Mouse (Mus musculus) kidney, embryonic 16.5 days (tissue): ENCODE data around the gene Satb2. TPM values are rescaled to one million over a fixed set of nuclear protein-coding genes. Genes with fewer than 3 reads are reported as not detected.

Experiments used
- ATAC-seq: fragments of 200-750 bp; cut with Nextera tagmentation; 2 replicates; pipeline ENCODE4 v1.8.0; 2017; ENCODE audit warnings: moderate TSS enrichment; ENCODE audit not compliant: low FRiP score, low TSS enrichment
- H3K27ac ChIP-seq: fragments of 300-500 bp; sonication (generic); 2 replicates; pipeline ENCODE4 v1.5.1; 2014; ENCODE audit warnings: low read length
- H3K27me3 ChIP-seq: fragments of 300-500 bp; sonication (generic); 2 replicates; pipeline ENCODE4 v1.6.1; 2014; ENCODE audit warnings: low read length, control low read depth, mixed read lengths; ENCODE audit not compliant: insufficient read depth
- H3K36me3 ChIP-seq: fragments of 300-500 bp; sonication (generic); 2 replicates; pipeline ENCODE4 v1.6.1; 2014; ENCODE audit warnings: low read length, control low read depth, mixed read lengths; ENCODE audit not compliant: insufficient read depth
- H3K4me1 ChIP-seq: fragments of 300-500 bp; sonication (generic); 2 replicates; pipeline ENCODE4 v1.6.1; 2014; ENCODE audit warnings: low read length, control low read depth, mixed read lengths; ENCODE audit not compliant: insufficient read depth
- H3K4me2 ChIP-seq: fragments of 300-500 bp; sonication (generic); replicated peaks from 2 replicates; pipeline ENCODE4 v1.6.1; 2014; ENCODE audit warnings: low read depth, low read length
- H3K4me3 ChIP-seq: fragments of 300-500 bp; sonication (generic); 2 replicates; pipeline ENCODE4 v1.5.1; 2014; ENCODE audit warnings: mild to moderate bottlenecking, low read length
- H3K9ac ChIP-seq: fragments of 300-500 bp; sonication (generic); replicated peaks from 2 replicates; pipeline ENCODE4 v1.6.1; 2014; ENCODE audit warnings: low read length
- H3K9me3 ChIP-seq: fragments of 300-500 bp; sonication (generic); 2 replicates; pipeline ENCODE4 v1.6.1; 2016; ENCODE audit warnings: low read length, control low read depth
- WGBS: fragments of 180-500 bp; shearing (Covaris S2); extraction: QIAGEN DNeasy Blood & Tissue Kit; methylation state at CpG from one replicate; pipeline ENCODE4 v1.1.7; 2014; 5-methylcytosine and 5-hydroxymethylcytosine counted together
- polyA plus RNA-seq: library from polyadenylated mRNA; unstranded; fragments of >200 nt; fragmentation: Nextera tagmentation; extraction: Ambion mirVana; gene quantifications from 2 replicates; pipeline ENCODE4 v1.2.1, GENCODE M21; 2015

Satb2 gene
- polyA plus RNA-seq, 1 experiment from 2014 or later = 1.6 TPM

DNA sequence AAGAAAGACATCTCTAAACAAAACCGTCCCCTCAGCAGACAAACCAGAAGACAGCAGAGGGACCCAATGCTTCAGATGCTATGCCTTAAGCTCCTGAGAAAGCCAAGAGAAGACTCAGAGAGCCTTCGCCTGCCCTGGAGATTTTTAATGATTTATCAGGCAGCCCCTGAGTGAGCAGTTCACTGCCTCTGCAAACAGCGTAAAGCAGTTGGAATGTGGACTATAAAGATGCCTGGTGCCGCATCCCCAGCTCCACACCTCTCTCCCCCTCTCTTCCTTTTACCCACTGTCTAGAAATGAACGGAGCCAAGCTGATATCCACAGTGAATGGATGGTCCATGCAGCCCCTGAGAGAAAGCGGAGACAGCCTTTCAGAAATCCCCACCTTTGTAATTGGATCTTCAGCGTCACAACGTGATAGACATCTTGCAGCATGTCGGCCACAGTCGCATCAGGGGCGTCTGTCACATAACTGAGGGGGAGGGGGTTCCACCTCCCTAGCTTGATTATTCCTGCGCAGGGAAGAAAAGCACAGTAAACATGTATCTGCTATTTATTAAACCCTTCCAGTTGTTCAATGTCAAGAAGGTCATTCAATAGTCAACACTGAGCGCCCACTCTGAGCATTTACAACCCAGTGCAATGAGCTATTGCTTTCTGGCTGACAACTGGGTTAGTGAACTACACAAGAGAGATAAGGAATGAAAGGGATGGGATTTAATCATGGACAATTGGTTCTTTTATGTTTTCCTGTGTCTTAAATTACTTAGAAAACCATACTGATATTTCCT lies 79.6 kb downstream of the Satb2 start:
- Histone ChIP-seq H3K36me3 (no peaks in the 10 kb centered on the region), H3K4me2 (peak overlapping the region; percentile 36), H3K27ac (peak overlapping the region; percentile 41; the same call in 1 of the 2 replicates), H3K9ac (no peak overlapping the region), H3K9me3 (no peaks in the 10 kb centered on the region), H3K4me3 (peak overlapping the region; percentile 12; the same call in 1 of the 2 replicates), H3K27me3 (no peaks in the 10 kb centered on the region), H3K4me1 (peaks cover 11% of the 10 kb centered on the region; the same call in 1 of the 2 replicates)
- ATAC-seq = peak; percentile 92
- WGBS = 28% methylated on average over 13 of the region's 13 CpGs

DNA sequence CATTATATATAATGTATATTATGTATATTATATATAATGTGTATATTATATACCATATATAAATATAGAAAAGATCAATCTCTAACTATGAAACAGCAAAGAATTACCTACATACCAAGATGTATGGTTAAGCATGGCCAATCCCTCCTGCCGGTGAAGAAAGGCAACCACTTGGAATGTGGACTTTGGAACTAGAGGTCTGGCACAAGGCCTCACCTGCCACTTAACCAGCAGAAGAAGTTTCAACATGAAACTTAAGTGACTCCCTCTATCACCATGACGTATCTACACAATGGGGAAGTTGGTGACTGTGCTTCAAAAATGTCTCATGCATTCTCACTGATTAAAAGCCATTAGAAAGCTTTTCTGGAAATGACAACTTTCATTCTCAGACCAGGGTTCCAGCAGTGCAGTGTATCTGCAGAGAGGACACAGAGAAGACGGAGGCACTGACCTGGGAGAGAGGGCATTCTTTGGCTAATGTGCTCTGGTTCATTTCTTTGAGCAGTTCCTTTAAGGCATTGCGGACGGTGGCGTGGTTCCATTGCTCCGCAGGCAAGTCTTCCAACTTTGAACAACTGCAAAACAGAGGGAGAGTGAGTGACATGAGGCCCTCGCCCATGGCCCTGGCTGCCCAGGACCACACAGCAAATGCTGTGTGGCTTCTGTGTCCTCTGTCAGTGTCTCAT lies 80.8 kb downstream of the Satb2 start:
- whole genome bisulfite sequencing = 87% methylated on average over 8 of the region's 8 CpGs
- H3K4me1 ChIP-seq = peaks cover 11% of the 10 kb centered on the region; the same call in 1 of the 2 replicates
- H3K4me2 ChIP-seq = no peak overlapping the region
- H3K36me3 ChIP-seq = no peaks in the 10 kb centered on the region
- no peak for ATAC-seq
- no peaks in the 10 kb centered on the region for H3K9me3 ChIP-seq
- H3K4me3 ChIP-seq = no peak overlapping the region
- no peak overlapping the region for H3K9ac ChIP-seq
- peak overlapping the region; percentile 37; the same call in 1 of the 2 replicates for H3K27ac ChIP-seq
- no peaks in the 10 kb centered on the region for H3K27me3 ChIP-seq

DNA sequence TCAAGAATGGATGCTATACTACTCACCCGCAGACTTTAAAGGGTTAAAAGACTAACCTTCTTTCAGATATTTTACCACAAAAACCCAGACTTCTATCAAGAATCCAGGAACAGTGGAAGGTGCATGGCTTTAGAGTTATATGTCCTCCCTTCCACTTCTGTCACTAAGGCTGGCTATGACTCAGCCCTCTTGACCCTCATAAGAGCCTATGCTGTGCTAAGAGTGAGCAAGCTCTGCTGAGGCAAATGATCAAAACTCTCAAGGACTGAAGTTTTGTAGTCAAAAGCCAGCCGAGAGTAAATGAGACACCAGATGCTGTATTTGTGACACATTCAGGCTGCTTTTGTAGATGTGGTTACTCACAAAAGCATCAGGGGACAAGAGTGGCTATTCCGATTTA lies 81.8 kb downstream of the Satb2 start:
- 84% methylated on average over 3 of the region's 3 CpGs for WGBS
- H3K4me2 ChIP-seq = no peak overlapping the region

DNA sequence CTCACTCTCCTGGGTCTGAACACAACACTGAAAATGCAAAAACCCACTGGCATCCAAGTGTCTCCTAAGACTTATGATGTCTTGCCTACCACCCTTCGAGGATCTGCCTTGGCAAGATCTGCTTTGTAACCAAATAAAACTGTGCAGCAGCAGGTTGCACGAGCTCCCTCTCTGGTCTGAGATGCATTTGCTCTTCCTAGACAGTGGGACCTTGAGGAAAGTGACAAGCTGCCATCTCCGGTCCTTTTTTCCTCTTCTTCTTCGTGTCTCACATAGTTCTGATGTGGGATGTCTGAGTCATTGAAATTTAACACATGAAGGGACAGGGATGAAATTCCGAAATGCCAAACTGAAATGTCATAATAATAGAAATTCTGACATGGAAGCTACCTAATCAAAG lies 85.7 kb downstream of the Satb2 start:
- no peak for ATAC-seq
- H3K9me3 ChIP-seq = no peaks in the 10 kb centered on the region
- H3K9ac ChIP-seq = no peak overlapping the region
- no peak overlapping the region for H3K4me2 ChIP-seq
- no peaks in the 10 kb centered on the region for H3K27me3 ChIP-seq
- no peaks in the 10 kb centered on the region for H3K36me3 ChIP-seq
- no peak overlapping the region for H3K4me3 ChIP-seq
- H3K27ac ChIP-seq = no peak overlapping the region
- 84% methylated on average over 5 of the region's 5 CpGs for WGBS
- no peaks in the 10 kb centered on the region for H3K4me1 ChIP-seq

More for the DNA sequence above, 81.8 kb downstream of the Satb2 start:
- ATAC-seq = no peak
- Histone ChIP-seq H3K27ac (no peak overlapping the region), H3K9me3 (no peaks in the 10 kb centered on the region), H3K36me3 (no peaks in the 10 kb centered on the region), H3K4me1 (peaks cover 11% of the 10 kb centered on the region; the same call in 1 of the 2 replicates), H3K27me3 (no peaks in the 10 kb centered on the region), H3K9ac (no peak overlapping the region), H3K4me3 (no peak overlapping the region)

DNA sequence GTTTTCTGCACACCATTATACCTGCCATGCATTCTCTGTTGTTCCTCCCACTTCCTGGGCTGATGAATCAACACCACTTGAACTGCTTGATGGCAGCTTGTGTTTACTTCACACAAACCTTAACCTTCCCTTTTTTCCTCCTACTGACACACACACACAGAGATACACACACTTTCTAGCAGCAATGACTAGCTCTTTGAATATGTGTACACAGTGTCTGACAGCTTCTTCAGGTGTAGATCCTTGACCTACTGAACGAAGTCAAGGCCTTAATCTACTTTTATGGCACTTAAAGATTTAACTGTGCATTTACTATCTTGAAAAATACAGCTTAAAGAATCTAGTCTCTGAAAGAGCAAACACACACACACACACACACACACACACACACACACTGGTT lies 89.5 kb downstream of the Satb2 start:
- no peak for ATAC-seq
- Histone ChIP-seq H3K9me3 (no peaks in the 10 kb centered on the region), H3K36me3 (no peaks in the 10 kb centered on the region), H3K4me2 (no peak overlapping the region), H3K9ac (no peak overlapping the region), H3K4me3 (no peak overlapping the region), H3K27ac (no peak overlapping the region), H3K4me1 (no peaks in the 10 kb centered on the region), H3K27me3 (no peaks in the 10 kb centered on the region)
- 74% methylated on average over 1 of the region's 1 CpGs for whole genome bisulfite sequencing

DNA sequence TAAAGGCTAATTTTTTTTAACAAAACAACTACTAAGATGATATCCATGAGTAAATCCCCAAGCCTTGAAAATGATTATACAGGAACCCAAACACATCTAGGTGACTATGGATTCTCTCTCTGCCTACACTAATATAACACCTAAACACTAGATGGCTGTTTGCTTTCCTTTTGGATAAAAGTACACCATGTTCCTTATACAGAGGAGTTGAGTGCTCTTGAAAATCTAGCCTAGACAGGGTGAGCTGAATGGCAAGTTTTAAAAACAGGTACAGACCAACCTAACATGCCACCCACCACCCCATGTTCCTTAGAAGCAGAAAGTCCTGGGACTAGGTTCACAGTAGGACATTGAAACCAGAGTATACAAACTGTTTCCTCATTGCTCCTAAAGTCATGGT lies 90.9 kb downstream of the Satb2 start:
- H3K9me3 ChIP-seq = no peaks in the 10 kb centered on the region
- H3K9ac ChIP-seq = no peak overlapping the region
- H3K4me3 ChIP-seq = no peak overlapping the region
- no peak for ATAC-seq
- no peak overlapping the region for H3K4me2 ChIP-seq
- no peaks in the 10 kb centered on the region for H3K4me1 ChIP-seq
- H3K27me3 ChIP-seq = no peaks in the 10 kb centered on the region
- no peak overlapping the region for H3K27ac ChIP-seq
- no peaks in the 10 kb centered on the region for H3K36me3 ChIP-seq

DNA sequence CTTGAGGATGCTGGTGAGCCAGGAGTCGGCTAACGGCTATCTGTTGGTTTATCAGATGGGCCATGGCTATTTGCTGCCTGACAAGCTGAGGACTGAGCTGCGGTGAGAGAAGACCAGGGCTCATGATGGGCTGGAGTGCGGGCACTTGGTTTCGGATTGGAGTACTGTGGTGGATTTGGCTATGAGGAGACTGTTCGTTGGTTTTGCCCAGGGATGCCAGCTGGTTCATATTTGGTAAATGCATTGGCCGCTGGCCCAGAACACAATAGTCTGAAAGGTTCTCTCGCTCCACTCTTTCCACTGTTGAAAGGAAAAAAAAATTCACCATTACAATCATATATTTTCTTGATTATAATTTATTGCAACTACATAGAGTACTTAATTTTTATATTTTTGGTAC lies 107.0 kb downstream of the Satb2 start:
- 91% methylated on average over 8 of the region's 8 CpGs for WGBS
- no peaks in the 10 kb centered on the region for H3K36me3 ChIP-seq
- ATAC-seq = no peak
- H3K4me1 ChIP-seq = no peaks in the 10 kb centered on the region
- H3K27ac ChIP-seq = no peak overlapping the region
- H3K9me3 ChIP-seq = no peaks in the 10 kb centered on the region
- no peak overlapping the region for H3K9ac ChIP-seq
- H3K4me2 ChIP-seq = no peak overlapping the region
- H3K4me3 ChIP-seq = no peak overlapping the region
- H3K27me3 ChIP-seq = no peaks in the 10 kb centered on the region

DNA sequence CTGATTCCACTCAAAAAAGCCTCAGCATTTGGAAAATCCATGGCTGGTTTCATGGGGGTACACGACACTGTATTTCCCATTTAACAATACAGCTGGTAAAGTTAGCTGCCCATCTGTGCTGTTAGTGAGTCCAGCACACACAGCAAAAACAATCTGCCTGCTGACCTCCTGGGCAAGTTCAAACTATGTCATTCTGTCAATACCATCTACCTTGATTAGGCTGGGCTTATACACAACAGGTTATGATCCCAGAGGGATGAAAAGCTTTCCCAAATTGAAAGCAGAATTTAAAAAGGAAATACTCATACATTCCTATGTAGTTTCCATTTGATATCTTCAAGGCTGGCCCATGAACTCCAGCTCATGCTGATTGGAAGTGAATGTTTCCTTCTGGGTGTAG lies 113.2 kb downstream of the Satb2 start:
- Histone ChIP-seq H3K27me3 (no peaks in the 10 kb centered on the region), H3K4me3 (no peak overlapping the region), H3K4me2 (no peak overlapping the region), H3K27ac (no peak overlapping the region), H3K9ac (no peak overlapping the region), H3K4me1 (no peaks in the 10 kb centered on the region), H3K9me3 (no peaks in the 10 kb centered on the region), H3K36me3 (no peaks in the 10 kb centered on the region)
- ATAC-seq = no peak
- WGBS = 80% methylated on average over 1 of the region's 1 CpGs

DNA sequence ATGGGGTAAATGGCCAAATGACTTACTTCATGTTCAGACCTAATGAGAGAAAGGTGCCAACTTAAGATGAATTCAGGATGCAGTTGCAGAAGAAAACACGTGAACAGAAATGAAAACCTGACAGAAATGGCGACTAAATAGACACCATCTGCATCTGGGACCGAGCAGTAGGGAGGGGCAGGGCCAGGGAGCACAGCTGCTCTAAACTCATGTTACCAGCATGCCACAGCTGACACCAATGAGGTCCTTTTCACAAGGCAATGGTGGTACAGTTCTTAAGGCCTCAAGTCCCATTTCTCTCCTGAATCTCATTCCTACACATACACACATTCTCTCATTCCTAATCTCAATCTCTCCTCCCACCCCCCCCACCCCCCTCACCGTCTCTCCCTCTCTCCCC lies 115.7 kb downstream of the Satb2 start:
- ATAC-seq = no peak
- Histone ChIP-seq H3K9me3 (no peaks in the 10 kb centered on the region), H3K4me1 (no peaks in the 10 kb centered on the region), H3K4me3 (no peak overlapping the region), H3K27ac (no peak overlapping the region), H3K36me3 (no peaks in the 10 kb centered on the region), H3K4me2 (no peak overlapping the region), H3K27me3 (no peaks in the 10 kb centered on the region), H3K9ac (no peak overlapping the region)
- 61% methylated on average over 4 of the region's 4 CpGs for WGBS

DNA sequence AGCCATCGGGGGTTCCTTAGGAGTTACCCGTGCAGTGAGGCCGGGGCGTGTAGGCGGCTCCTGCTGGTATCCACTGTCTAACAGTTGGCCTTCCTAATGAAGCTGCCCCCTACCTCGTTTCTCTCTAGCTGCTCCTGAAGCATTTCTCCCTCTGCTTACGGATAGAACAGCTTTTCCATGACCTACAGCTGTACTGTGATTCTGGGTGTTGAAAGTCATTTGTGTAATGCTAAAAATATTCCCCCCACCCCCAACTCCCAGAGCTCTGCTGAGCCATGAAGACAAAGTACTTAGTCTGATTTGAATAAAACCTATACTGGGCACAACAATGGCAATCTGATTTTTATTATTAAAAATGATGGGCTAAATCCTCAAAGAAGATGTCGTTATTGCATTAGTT lies 121.2 kb downstream of the Satb2 start:
- Histone ChIP-seq H3K4me1 (no peaks in the 10 kb centered on the region), H3K9me3 (no peaks in the 10 kb centered on the region), H3K9ac (no peak overlapping the region), H3K27me3 (no peaks in the 10 kb centered on the region), H3K27ac (no peak overlapping the region), H3K4me2 (no peak overlapping the region), H3K4me3 (no peak overlapping the region), H3K36me3 (no peaks in the 10 kb centered on the region)
- ATAC-seq = no peak
- WGBS = 77% methylated on average over 8 of the region's 8 CpGs
